Comparison of ENCODE assay signal across 9 mouse cellular contexts in the genomic region with DNA sequence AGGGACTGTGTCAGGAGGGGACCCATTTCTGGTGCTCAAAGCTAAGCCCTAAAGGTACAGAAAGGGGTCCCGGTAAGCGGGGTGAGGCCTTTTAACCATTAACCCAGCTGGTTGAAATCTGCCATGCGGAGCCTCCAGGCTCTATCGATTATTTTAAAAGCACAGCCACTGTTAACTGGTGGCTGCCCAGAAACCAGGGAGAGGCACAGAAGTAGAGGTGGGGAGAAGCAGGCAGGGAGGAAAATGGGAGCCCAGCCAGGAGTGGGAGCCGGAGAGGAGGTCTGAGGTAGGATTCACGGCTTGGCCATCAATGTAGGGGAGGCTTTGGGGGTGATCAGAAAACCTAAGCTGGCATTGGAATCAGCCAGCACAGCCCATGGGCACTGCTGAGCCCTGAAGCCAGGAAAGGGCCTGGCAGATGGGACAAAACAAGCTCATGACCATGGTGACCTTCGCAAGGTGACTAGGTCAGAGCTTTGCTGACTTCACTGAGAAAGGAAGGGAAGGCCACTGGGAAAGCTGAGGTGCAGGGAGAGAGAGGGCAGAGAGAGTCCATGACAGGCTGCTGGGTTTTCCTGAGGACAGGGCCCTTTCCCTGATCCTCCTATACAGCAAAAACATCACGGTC. TPM values are rescaled to one million over a fixed set of nuclear protein-coding genes. Genes with fewer than 3 reads are reported as not detected.
DNase-seq lines count a peak whose midpoint lies in the region; ATAC-seq and TF ChIP-seq lines count a peak whose summit lies in the region.
"Had no signal": no experiment of that assay in that cellular context is flagged by ENCODE, and none has a peak within 500 bp of the region (broad histone marks: within the 10 kb centered on the region; RNA-seq: fewer than 3 reads in every experiment).

No protein-coding gene starts in this region.

- peaks cover 33% of the 10 kb centered on the region for H3K36me3 ChIP-seq in hindbrain, embryonic 14.5 days (replicated peaks; ENCODE audit: control insufficient read depth, insufficient read depth)
- peaks cover 31% of the 10 kb centered on the region for H3K36me3 ChIP-seq in hindbrain, embryonic 10.5 days
- H3K36me3 ChIP-seq in embryonic facial prominence, embryonic 14.5 days (ENCODE audit: control insufficient read depth, insufficient read depth, low read length), result peaks cover 18% of the 10 kb centered on the region
- H3K36me3 ChIP-seq in heart, postnatal 0 days (replicated peaks; ENCODE audit: control insufficient read depth, insufficient read depth, low read length), result peaks cover 25% of the 10 kb centered on the region
- H3K36me3 ChIP-seq in liver, embryonic 12.5 days, result peaks cover 12% of the 10 kb centered on the region; the same call in 1 of the 2 replicates

- H3K27me3 ChIP-seq in hindbrain, embryonic 14.5 days (ENCODE audit: control insufficient read depth, insufficient read depth, low read length), result no peaks in the 10 kb centered on the region
- H3K27me3 ChIP-seq in hindbrain, embryonic 10.5 days (ENCODE audit: insufficient read depth, poor library complexity, severe bottlenecking), result no peaks in the 10 kb centered on the region
- H3K27me3 ChIP-seq in embryonic facial prominence, embryonic 14.5 days (replicated peaks; ENCODE audit: control insufficient read depth, insufficient read depth, low read length), result no peaks in the 10 kb centered on the region
- no peaks in the 10 kb centered on the region for H3K27me3 ChIP-seq in heart, postnatal 0 days (ENCODE audit: control insufficient read depth, insufficient read depth, low read length)
- H3K27me3 ChIP-seq in liver, embryonic 12.5 days (replicated peaks), result no peaks in the 10 kb centered on the region

- peak overlapping the region; percentile 51; the same call in 1 of the 2 replicates for H3K27ac ChIP-seq in hindbrain, embryonic 14.5 days
- H3K27ac ChIP-seq in hindbrain, embryonic 10.5 days, result no peak overlapping the region
- peak overlapping the region; percentile 84 for H3K27ac ChIP-seq in embryonic facial prominence, embryonic 14.5 days (replicated peaks; ENCODE audit: low read depth, low read length)
- peak overlapping the region; percentile 85 for H3K27ac ChIP-seq in heart, postnatal 0 days (ENCODE audit: low read depth)
- H3K27ac ChIP-seq in liver, embryonic 12.5 days, result peak overlapping the region; percentile 63
- H3K27ac ChIP-seq: macrophage had no signal

- H3K9ac ChIP-seq in hindbrain, embryonic 14.5 days, result 0 out of 2 replicates have a peak overlapping the region, but pooled peaks have one; percentile 22
- H3K9ac ChIP-seq in embryonic facial prominence, embryonic 14.5 days (ENCODE audit: low read depth, low read length), result 0 out of 2 replicates have a peak overlapping the region, but pooled peaks have one; percentile 22
- H3K9ac ChIP-seq in heart, postnatal 0 days (replicated peaks; ENCODE audit: low read depth, low read length), result peak overlapping the region; percentile 34; the same call in 1 of the 2 replicates
- no peak overlapping the region for H3K9ac ChIP-seq in liver, embryonic 12.5 days

- no peaks in the 10 kb centered on the region for H3K4me1 ChIP-seq in hindbrain, embryonic 14.5 days (replicated peaks; ENCODE audit: control insufficient read depth, insufficient read depth, low read length)
- 0 out of 2 replicates have a peak, but pooled peaks cover 9% of the 10 kb centered on the region for H3K4me1 ChIP-seq in hindbrain, embryonic 10.5 days (replicated peaks)
- peaks cover 24% of the 10 kb centered on the region for H3K4me1 ChIP-seq in embryonic facial prominence, embryonic 14.5 days (ENCODE audit: control insufficient read depth, insufficient read depth, low read length)
- peaks cover 32% of the 10 kb centered on the region for H3K4me1 ChIP-seq in heart, postnatal 0 days (ENCODE audit: control insufficient read depth, insufficient read depth)
- H3K4me1 ChIP-seq in liver, embryonic 12.5 days, result peaks cover 27% of the 10 kb centered on the region

- H3K9me3 ChIP-seq in hindbrain, embryonic 14.5 days (ENCODE audit: control insufficient read depth, low read length), result no peaks in the 10 kb centered on the region
- no peaks in the 10 kb centered on the region for H3K9me3 ChIP-seq in hindbrain, embryonic 10.5 days
- H3K9me3 ChIP-seq in embryonic facial prominence, embryonic 14.5 days (ENCODE audit: control insufficient read depth, low read length), result no peaks in the 10 kb centered on the region
- no peaks in the 10 kb centered on the region for H3K9me3 ChIP-seq in heart, postnatal 0 days (replicated peaks; ENCODE audit: control insufficient read depth, low read length)
- no peaks in the 10 kb centered on the region for H3K9me3 ChIP-seq in liver, embryonic 12.5 days (replicated peaks)

- ATAC-seq in hindbrain, embryonic 14.5 days (ENCODE audit: low FRiP score), result no peak
- ATAC-seq in embryonic facial prominence, embryonic 14.5 days (ENCODE audit: low read depth), result no peak
- peak; percentile 36; the same call in 1 of the 2 replicates for ATAC-seq in heart, postnatal 0 days (ENCODE audit: insufficient read depth, low read depth)
- ATAC-seq in liver, embryonic 12.5 days, result peak; percentile 46; the same call in 1 of the 2 replicates

- H3K4me3 ChIP-seq in hindbrain, embryonic 14.5 days (replicated peaks; ENCODE audit: low read length), result no peak overlapping the region
- no peak overlapping the region for H3K4me3 ChIP-seq in hindbrain, embryonic 10.5 days
- H3K4me3 ChIP-seq in embryonic facial prominence, embryonic 14.5 days (ENCODE audit: low read depth, low read length), result no peak overlapping the region
- no peak overlapping the region for H3K4me3 ChIP-seq in heart, postnatal 0 days (ENCODE audit: low read depth, low read length)
- no peak overlapping the region for H3K4me3 ChIP-seq in liver, embryonic 12.5 days

- TF ChIP-seq EP300 in heart, postnatal 0 days (IDR thresholded peaks at IDR 0.05; ENCODE audit: low read depth), result no peak

- WGBS in hindbrain, embryonic 14.5 days, result 83% methylated on average over 8 of the region's 8 CpGs
- WGBS in hindbrain, embryonic 10.5 days, result 89% methylated on average over 8 of the region's 8 CpGs
- WGBS in embryonic facial prominence, embryonic 14.5 days, result 70% methylated on average over 8 of the region's 8 CpGs
- WGBS in heart, postnatal 0 days, result 59% methylated on average over 8 of the region's 8 CpGs
- 68% methylated on average over 8 of the region's 8 CpGs for WGBS in liver, embryonic 12.5 days (ENCODE audit: insufficient replicate concordance)

- DNase-seq in hindbrain, embryonic 14.5 days (ENCODE audit: low spot score), result no peak
- no peak for DNase-seq in hindbrain, embryonic 10.5 days (ENCODE audit: low spot score)
- DNase-seq in embryonic facial prominence, embryonic 14.5 days (ENCODE audit: low spot score), result no peak
- peak; percentile 27 for DNase-seq in heart, postnatal 0 days (ENCODE audit: low spot score)
- DNase-seq in thymus, postnatal 10 days (ENCODE audit: low spot score in 2 of 2), result no peak
- DNase-seq in MN1 (ENCODE audit: low spot score), result no peak
- DNase-seq in frontal cortex, postnatal 14 days (ENCODE audit: low spot score in 2 of 2), result no peak

- no peak for TF ChIP-seq CTCF in heart, postnatal 0 days (IDR thresholded peaks at IDR 0.05; ENCODE audit: low read depth)

- H3K4me2 ChIP-seq in hindbrain, embryonic 14.5 days (replicated peaks), result no peak overlapping the region
- no peak overlapping the region for H3K4me2 ChIP-seq in embryonic facial prominence, embryonic 14.5 days (ENCODE audit: low read depth, low read length)
- H3K4me2 ChIP-seq in heart, postnatal 0 days (ENCODE audit: low read depth, low read length), result no peak overlapping the region
- 0 out of 2 replicates have a peak overlapping the region, but pooled peaks have one; percentile 2 for H3K4me2 ChIP-seq in liver, embryonic 12.5 days

RNA-seq across cellular contexts. Expression of gene Bace1, which starts 12.3 kb away (rescaled TPM):
- 46.0 and 50.3 TPM in 2 replicates for polyA plus RNA-seq in hindbrain, embryonic 14.5 days (2014; fragmentation: Nextera tagmentation; extraction: Ambion mirVana)
- polyA plus RNA-seq in hindbrain, embryonic 10.5 days (2016; fragmentation: Nextera tagmentation; extraction: Ambion mirVana), result 24.0 and 29.6 TPM in 2 replicates
- polyA plus RNA-seq in embryonic facial prominence, embryonic 14.5 days (2014; fragmentation: Nextera tagmentation; extraction: Ambion mirVana), result 40.6 and 41.3 TPM in 2 replicates
- total RNA-seq in heart, postnatal 0 days (2014; rRNA removed; ENCODE audit: low replicate concordance), result 29.0 and 52.6 TPM in 2 replicates
- 16.7 and 17.8 TPM in 2 replicates for polyA plus RNA-seq in heart, postnatal 0 days (2015; fragmentation: Nextera tagmentation; extraction: Ambion mirVana)
- 9.0 and 9.4 TPM in 2 replicates for polyA plus RNA-seq in liver, embryonic 12.5 days (2016; fragmentation: Nextera tagmentation; extraction: Ambion mirVana)

RNA-seq across cellular contexts. Expression of gene Cep164, which starts 22.2 kb away (rescaled TPM):
- 8.9 and 11.5 TPM in 2 replicates for polyA plus RNA-seq in hindbrain, embryonic 14.5 days (2014; fragmentation: Nextera tagmentation; extraction: Ambion mirVana)
- 16.0 and 20.9 TPM in 2 replicates for polyA plus RNA-seq in hindbrain, embryonic 10.5 days (2016; fragmentation: Nextera tagmentation; extraction: Ambion mirVana)
- polyA plus RNA-seq in embryonic facial prominence, embryonic 14.5 days (2014; fragmentation: Nextera tagmentation; extraction: Ambion mirVana), result 26.2 and 27.6 TPM in 2 replicates
- total RNA-seq in heart, postnatal 0 days (2014; rRNA removed; ENCODE audit: low replicate concordance), result 15.7 and 29.8 TPM in 2 replicates
- polyA plus RNA-seq in heart, postnatal 0 days (2015; fragmentation: Nextera tagmentation; extraction: Ambion mirVana), result 7.0 and 9.4 TPM in 2 replicates
- polyA plus RNA-seq in liver, embryonic 12.5 days (2016; fragmentation: Nextera tagmentation; extraction: Ambion mirVana), result 6.2 and 8.2 TPM in 2 replicates

RNA-seq across cellular contexts. Expression of gene Pcsk7, which starts 55.7 kb away (rescaled TPM):
- 15.0 and 17.7 TPM in 2 replicates for polyA plus RNA-seq in hindbrain, embryonic 14.5 days (2014; fragmentation: Nextera tagmentation; extraction: Ambion mirVana)
- 20.4 and 25.7 TPM in 2 replicates for polyA plus RNA-seq in hindbrain, embryonic 10.5 days (2016; fragmentation: Nextera tagmentation; extraction: Ambion mirVana)
- polyA plus RNA-seq in embryonic facial prominence, embryonic 14.5 days (2014; fragmentation: Nextera tagmentation; extraction: Ambion mirVana), result 16.3 and 18.9 TPM in 2 replicates
- 31.7 and 57.1 TPM in 2 replicates for total RNA-seq in heart, postnatal 0 days (2014; rRNA removed; ENCODE audit: low replicate concordance)
- 12.0 and 15.0 TPM in 2 replicates for polyA plus RNA-seq in heart, postnatal 0 days (2015; fragmentation: Nextera tagmentation; extraction: Ambion mirVana)
- 9.8 and 10.6 TPM in 2 replicates for polyA plus RNA-seq in liver, embryonic 12.5 days (2016; fragmentation: Nextera tagmentation; extraction: Ambion mirVana)

RNA-seq across cellular contexts. Expression of gene Rnf214, which starts 56.1 kb away (rescaled TPM):
- polyA plus RNA-seq in hindbrain, embryonic 14.5 days (2014; fragmentation: Nextera tagmentation; extraction: Ambion mirVana), result 107 and 109 TPM in 2 replicates
- 71.8 and 84.1 TPM in 2 replicates for polyA plus RNA-seq in hindbrain, embryonic 10.5 days (2016; fragmentation: Nextera tagmentation; extraction: Ambion mirVana)
- polyA plus RNA-seq in embryonic facial prominence, embryonic 14.5 days (2014; fragmentation: Nextera tagmentation; extraction: Ambion mirVana), result 47.7 and 50.3 TPM in 2 replicates
- 27.4 and 42.9 TPM in 2 replicates for total RNA-seq in heart, postnatal 0 days (2014; rRNA removed; ENCODE audit: low replicate concordance)
- polyA plus RNA-seq in heart, postnatal 0 days (2015; fragmentation: Nextera tagmentation; extraction: Ambion mirVana), result 30.5 and 32.4 TPM in 2 replicates
- polyA plus RNA-seq in liver, embryonic 12.5 days (2016; fragmentation: Nextera tagmentation; extraction: Ambion mirVana), result 17.5 and 24.0 TPM in 2 replicates

Comparison
In these comparisons a context has a peak if more than half of its experiments do, and no peak if none do; other contexts are left out.
1. ATAC-seq: peak in heart, postnatal 0 days (single experiment) and liver, embryonic 12.5 days (single experiment); none in hindbrain, embryonic 14.5 days (single experiment) and embryonic facial prominence, embryonic 14.5 days (single experiment).